23 mouse cellular contexts compared by ENCODE assay signal in the genomic region with DNA sequence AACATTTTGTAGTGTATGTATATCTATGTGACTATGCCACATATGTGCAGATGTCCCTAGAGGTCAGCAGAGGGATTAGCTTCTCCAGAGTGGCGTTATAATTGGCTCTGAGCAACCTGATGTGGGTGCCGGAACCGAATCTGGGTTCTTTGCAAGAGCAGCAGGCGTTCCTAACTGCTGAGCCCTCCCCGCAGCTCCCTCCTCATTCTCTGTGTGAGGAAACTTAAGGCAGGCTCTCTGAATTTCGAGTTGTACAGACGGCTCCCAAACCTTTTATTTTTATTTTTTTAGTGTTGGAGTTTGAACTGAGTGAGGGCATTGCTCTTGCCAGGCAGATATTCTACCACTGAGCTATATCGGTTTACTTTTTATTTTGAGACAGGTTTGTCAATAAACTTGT. TPM values are rescaled to one million over a fixed set of nuclear protein-coding genes. Genes with fewer than 3 reads are reported as not detected.
"Had no signal": no experiment of that assay in that cellular context is flagged by ENCODE, and none has a peak within 500 bp of the region (broad histone marks: within the 10 kb centered on the region; RNA-seq: fewer than 3 reads in every experiment).

No protein-coding gene starts in this region.

- H3K9ac ChIP-seq: heart, embryonic 13.5 days; heart, embryonic 15.5 days; hindbrain, embryonic 13.5 days; hindbrain, embryonic 15.5 days; limb, embryonic 12.5 days; liver, embryonic 13.5 days; liver, embryonic 15.5 days; liver, postnatal 0 days had no signal

- H3K4me2 ChIP-seq: heart, embryonic 13.5 days; heart, embryonic 15.5 days; hindbrain, embryonic 13.5 days; hindbrain, embryonic 15.5 days; limb, embryonic 12.5 days; liver, embryonic 11.5 days; liver, embryonic 13.5 days; liver, embryonic 15.5 days had no signal

- H3K4me1 ChIP-seq: heart, embryonic 10.5 days; heart, embryonic 13.5 days; heart, embryonic 15.5 days; hindbrain, embryonic 13.5 days; hindbrain, embryonic 15.5 days; limb, embryonic 10.5 days; liver, embryonic 13.5 days; liver, embryonic 15.5 days had no signal

- H3K4me3 ChIP-seq: heart, embryonic 10.5 days; heart, embryonic 13.5 days; heart, embryonic 15.5 days; hindbrain, embryonic 13.5 days; hindbrain, embryonic 15.5 days; layer of hippocampus, adult 2 months; left cerebral cortex, adult 2 months; limb, embryonic 10.5 days; limb, embryonic 12.5 days; liver, embryonic 13.5 days; liver, embryonic 15.5 days had no signal

- H3K27me3 ChIP-seq: heart, embryonic 13.5 days; heart, embryonic 15.5 days; hindbrain, embryonic 13.5 days; hindbrain, embryonic 15.5 days; limb, embryonic 12.5 days; liver, embryonic 13.5 days; liver, embryonic 15.5 days had no signal

- DNase-seq: gastrocnemius, postnatal 36 days had no signal

- H3K27ac ChIP-seq: heart, embryonic 10.5 days; heart, embryonic 13.5 days; heart, embryonic 15.5 days; hindbrain, embryonic 13.5 days; hindbrain, embryonic 15.5 days; hindbrain, postnatal 0 days; layer of hippocampus, adult 2 months; left cerebral cortex, adult 2 months; limb, embryonic 10.5 days; limb, embryonic 12.5 days; liver, embryonic 13.5 days; liver, embryonic 15.5 days had no signal

- ATAC-seq: intestine, embryonic 16.5 days had no signal

- H3K36me3 ChIP-seq: heart, embryonic 10.5 days; heart, embryonic 13.5 days; heart, embryonic 15.5 days; hindbrain, embryonic 13.5 days; hindbrain, embryonic 15.5 days; limb, embryonic 10.5 days; limb, embryonic 12.5 days; liver, embryonic 13.5 days; liver, embryonic 15.5 days had no signal

- H3K9me3 ChIP-seq: heart, embryonic 10.5 days; heart, embryonic 13.5 days; heart, embryonic 15.5 days; hindbrain, embryonic 13.5 days; hindbrain, embryonic 15.5 days; limb, embryonic 10.5 days; limb, embryonic 12.5 days; liver, embryonic 13.5 days; liver, embryonic 15.5 days had no signal

RNA-seq across cellular contexts. Expression of gene Scimp, which starts 2.7 kb away (rescaled TPM):
- total RNA-seq: gastrocnemius, adult 18-20 months; gastrocnemius, adult 8-10 months; gastrocnemius, postnatal 36 days; hindbrain, postnatal 0 days; layer of hippocampus, adult 2 months; layer of hippocampus, postnatal 10 days; layer of hippocampus, postnatal 25 days; left cerebral cortex, adult 2 months; left cerebral cortex, postnatal 14 days; left cerebral cortex, postnatal 36 days had no signal
- polyA plus RNA-seq: heart, embryonic 10.5 days; hindbrain, embryonic 15.5 days; kidney, embryonic 14.5 days; limb, embryonic 12.5 days had no signal
